Mouse (Mus musculus) heart, postnatal 10 days (tissue): ENCODE measurements around the gene Dse. TPM values are rescaled to one million over a fixed set of nuclear protein-coding genes. Genes with fewer than 3 reads are reported as not detected.
A peak's percentile ranks its signal among the peaks of the same experiment; 100 is the strongest.

Experiments used
- DNase-seq, 2 experiments: peaks; one replicate each; pipeline ENCODE4 v3.0.0; 2021
- intact Hi-C: fragments of 180-260 bp; cut with DNase I; formaldehyde crosslinking; loops from one replicate; pipeline ENCODE4 v1.15.1; 2025
- total RNA-seq, 2 experiments: library from RNA; stranded (reverse); gene quantifications; 2 replicates each; pipeline ENCODE4 v1.2.3; 2021

Gene Dse
- total RNA-seq, 2 experiments from 2014 or later, result 8.6 to 10.0 TPM

DNA sequence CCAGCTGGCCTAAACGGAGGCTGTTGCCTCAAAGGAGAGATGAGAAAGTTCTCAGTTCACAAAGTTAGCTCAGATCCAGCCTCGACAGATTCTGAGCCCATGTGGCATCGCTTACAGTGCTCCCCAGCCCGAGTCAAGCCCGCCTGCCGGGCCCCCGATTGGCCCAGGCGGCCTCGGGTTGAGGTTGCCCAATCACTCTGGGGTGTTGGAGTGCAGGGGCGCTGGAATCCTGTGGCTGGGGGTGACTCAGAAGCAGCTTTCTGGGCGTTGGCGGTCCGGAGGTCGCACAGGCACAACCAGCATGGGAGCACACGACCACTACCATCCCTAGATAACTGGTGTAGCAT, 1.1 kb downstream of the Dse start:
- DNase-seq, result peak; percentile 55 to 68
- intact Hi-C loops, result loop anchor here (2.0 to 5.0 kb wide), 2 partner anchors 74 to 121 kb away; no protein-coding TSS in a partner anchor

DNA sequence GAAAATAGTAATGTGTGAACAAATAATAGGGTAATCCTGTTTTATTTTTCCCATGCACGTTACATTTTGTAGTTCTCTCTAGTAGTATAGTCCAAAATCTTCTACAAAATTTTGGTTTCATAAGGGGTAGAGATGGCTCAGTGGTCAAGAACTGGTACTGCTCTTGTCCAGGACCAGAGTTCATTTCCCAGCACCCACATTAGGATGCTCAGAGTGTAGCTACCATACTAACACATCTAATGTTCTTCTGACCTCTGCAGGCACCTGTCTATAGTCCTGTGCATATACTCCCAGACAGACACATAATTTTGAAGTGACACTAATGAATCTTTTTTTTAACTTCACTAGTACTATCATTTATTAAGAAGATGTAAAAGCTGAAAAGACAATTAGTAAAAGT, 1.7 kb downstream of the Dse start:
- intact Hi-C loops, result loop anchor here (2.0 to 5.0 kb wide), 2 partner anchors 75 to 121 kb away; no protein-coding TSS in a partner anchor
- DNase-seq, result no peak

DNA sequence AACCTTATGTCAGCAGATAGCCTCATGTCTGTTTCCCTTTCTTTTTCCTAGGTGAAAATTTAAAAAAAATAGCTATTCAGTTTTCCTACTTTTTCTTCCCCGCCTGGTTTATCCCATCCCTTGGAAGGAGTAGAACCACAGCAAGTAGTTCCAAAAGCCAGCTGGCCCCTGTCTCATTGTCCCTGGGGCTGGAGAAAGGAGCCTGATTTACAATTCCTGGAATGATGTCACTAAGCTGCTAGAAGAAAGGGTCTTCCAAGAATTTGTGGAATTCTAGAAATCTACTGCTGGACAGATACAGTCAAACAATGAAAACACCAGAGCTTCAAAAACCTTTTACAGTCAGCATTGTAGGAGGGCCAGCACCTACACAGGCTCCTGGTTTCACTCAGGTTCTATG, 6.8 kb downstream of the Dse start:
- DNase-seq, result peak; percentile 64 to 66
- intact Hi-C loops, result no loop called here

DNA sequence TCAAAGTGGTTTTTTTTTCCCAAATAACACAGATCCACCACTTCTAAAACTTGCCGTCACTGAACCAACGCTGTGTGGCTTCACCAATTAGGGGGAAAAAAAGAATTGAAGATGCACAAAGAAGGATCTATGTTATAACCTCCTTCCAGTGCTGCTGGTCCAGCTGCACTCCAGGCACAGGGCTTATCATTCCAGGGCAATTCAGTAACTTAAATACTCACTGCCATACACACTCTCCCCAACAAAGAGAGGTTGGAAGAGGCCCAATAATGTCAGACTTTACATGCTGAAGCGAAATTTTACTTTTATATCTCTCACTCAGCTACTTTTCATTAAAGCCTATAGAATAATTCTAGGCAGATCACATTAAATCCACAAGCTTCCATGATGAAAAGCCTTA, 8.9 kb downstream of the Dse start:
- DNase-seq, result no peak
- intact Hi-C loops, result no loop called here

DNA sequence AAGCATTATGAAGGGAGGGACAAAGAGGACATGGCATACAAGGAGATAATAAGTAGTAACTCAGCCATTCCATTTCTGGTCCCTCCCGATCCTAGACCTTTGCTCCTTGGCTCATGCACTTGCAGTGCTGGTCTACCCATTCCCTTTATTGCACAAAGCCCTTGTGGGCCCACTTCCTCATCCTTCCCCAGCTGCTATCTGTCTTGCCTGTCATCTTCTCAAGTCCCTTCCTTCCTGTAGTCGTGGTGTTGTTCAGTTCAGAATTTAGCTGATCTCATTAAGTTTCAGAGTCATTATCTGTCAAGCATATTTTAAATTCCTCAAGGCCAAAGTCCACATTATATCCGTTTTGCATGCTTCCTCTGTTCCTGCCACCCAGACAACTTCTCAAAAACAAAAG, 9.5 kb downstream of the Dse start:
- intact Hi-C loops, result no loop called here
- peak; percentile 48 to 55 for DNase-seq

DNA sequence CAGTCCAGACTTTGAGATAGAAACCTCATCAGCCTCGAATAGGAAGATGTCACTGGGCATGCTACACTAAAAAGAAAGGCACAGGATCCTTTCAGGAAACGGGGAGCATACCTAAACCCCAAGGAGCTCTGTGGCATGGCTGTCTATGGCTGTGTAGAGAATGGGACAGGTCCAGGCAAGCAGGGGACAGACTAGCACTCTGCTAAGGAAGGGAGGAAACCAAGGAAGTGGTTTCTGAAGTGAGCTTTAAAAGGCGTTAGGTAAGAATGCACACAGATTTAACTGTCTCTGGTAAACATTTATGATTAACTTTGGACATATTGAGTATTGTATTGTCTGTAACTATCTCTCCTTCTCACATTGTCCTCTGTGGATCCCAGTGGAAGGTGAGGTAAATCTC, 10.2 kb downstream of the Dse start:
- DNase-seq, result no peak
- intact Hi-C loops, result no loop called here

DNA sequence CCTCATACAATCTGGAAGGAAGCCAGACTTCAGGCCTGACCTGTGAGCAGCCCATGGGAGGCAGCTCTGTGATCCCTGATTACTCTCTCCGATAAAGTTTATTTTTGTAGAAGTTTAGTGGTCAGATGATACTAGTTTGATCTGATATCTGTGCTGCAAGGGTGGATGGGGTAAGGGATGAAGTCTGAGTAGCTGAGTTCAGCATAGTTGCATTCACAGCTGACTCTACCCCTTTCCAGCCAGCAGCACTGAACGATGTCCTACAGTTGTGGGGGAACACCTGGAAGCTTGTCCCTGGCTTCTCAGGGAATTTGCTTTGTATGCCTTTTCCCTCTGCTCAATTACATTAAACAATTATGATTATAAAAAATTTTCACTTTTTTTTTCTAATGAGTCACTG, 12.6 kb downstream of the Dse start:
- DNase-seq, result no peak
- intact Hi-C loops, result no loop called here

DNA sequence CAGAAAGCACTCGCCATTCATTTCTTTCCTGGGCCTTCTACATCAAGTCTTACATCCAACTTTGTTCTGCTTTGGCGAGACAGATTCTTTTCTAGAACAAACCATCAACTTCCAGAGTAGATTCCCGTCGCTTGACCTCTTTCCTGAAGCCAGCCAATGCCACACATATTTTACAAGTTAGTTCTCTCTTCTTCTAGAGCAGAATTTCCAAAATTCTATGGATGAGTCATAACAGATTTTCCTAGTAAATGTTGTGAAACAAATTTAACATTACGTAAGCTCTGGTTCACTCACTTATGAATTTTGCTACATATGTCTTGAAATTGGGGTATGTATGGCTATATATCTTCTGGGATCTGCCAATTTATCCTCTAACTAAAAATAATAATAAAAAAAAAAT, 13.0 kb downstream of the Dse start:
- intact Hi-C loops, result no loop called here

DNA sequence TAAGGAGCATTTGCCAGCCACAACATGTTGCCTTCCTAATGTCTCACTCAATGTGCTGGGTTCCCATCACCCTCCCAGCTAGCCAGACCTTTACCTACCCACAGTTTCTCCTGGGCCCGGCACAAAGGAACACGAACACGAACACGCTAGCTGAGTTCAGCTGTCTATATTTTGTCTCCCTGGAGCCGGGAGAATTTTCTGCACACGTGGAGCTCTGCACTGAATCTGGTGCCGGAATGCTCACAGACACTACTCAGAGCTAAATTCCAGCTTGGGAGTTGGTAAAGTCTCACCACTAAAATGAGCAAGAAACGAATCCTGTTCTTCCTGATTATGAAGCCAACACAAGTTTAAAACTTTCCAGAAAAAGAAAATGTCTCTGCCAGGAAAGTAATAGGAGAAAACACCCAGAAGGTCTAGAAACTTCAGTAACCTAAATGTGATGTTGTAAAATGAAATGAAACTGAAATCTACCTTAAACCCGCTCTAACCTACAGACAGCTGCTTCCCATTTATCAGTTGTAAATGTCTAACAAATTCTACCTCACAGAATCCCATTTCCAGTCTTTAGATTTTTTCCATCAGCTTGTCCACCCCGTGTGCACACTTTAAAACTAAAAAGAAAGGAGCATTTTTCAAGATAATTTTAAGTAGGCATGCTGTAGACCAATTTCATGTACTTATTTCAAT, 20.8 kb downstream of the Dse start:
- intact Hi-C loops, result no loop called here
- DNase-seq, result no peak

More for the DNA sequence above, 13.0 kb downstream of the Dse start:
- no peak for DNase-seq

DNA sequence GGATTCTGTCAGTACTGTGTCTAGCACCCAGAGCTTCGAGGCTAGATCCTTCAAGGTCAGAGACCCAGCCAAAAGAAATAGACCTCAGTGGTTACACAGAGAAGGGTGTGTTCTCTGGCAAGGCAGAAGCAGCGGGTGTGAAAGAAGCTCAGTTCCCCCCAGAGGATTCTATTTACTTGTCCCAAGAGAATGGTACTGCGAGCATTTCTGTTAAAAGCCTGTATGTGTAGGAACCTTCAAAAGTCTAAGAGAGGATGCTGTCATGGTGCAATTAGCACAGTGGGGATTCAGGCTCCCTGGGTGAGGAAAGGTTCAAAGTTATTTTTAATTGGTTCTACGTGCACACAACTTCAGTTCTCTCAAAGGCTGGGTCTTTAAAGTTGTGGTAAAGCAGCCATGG, 22.0 kb downstream of the Dse start:
- no peak for DNase-seq
- intact Hi-C loops, result no loop called here

DNA sequence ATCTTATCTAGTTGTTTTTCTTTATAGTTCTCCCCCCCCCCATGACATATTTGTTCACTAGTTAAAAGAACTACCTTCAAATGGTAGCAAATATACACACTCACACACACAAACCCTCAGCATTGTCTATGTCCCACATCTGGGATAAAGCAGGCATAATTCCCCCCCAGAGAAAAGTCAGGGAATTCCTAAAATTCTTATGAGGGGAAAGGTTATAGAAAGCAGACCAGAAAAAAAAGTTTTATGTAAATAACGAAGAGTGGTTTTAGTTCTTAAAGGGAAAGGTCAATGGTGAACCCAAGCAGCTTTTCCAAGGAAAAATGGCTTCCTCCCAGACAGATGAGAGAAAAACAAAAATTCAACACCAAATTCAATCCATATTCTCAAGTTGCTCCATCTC, 22.6 kb downstream of the Dse start:
- intact Hi-C loops, result no loop called here
- DNase-seq, result no peak

DNA sequence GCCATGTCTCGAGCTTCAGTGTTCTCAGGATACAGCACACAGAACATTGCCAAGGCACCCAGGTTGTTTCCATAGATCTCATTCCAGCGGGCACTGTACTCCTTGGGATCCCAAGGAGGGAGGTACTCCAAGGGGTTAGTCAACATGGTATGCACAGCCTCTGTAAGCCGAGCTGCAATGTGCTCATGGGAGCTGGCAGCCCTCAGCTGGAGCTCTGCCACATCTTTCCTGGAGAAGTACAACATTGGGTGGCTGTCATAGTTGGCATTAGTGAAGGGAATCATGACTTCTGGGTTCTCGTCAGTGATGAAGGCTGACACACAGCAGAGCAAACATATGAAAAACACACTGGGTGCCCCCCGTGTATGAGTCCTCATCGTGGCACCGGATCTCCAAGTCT, 23.8 kb downstream of the Dse start:
- intact Hi-C loops, result no loop called here
- DNase-seq, result peak; percentile 49 to 51

DNA sequence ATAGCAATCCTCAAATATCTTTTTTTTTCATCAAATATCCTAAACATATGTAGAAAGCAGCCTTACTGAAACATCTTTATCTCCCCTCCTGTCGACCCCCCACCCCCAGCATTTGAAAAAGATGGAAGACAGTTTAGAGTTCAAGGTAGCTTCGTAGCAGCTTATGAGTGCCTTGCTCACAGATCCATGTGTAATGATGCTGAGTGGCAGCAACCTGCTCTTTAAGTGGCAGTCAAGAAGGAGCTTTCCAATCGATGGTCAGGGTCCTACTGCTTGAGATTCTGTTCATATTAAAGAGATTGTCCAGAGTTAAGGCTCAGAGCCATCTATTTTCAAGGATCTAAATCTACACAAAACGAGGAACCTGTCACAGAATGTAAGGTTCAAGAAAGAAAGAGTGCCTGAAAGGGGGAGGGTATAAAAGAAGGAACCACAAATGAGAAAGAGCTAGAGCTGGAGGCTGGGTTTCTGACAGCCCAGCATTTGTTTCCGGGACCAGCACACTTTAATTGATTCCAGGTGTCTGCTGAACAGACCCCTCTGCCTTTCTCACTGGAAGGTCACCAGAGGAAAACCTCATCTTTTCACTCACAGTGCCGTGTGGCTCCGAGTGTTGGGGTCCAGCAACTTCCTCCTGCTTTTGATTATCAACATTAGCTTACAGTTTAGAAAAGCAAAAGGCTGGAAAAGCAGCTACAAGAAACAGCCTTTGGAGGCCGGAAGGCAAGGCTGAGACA, 31.5 kb downstream of the Dse start:
- intact Hi-C loops, result no loop called here
- no peak for DNase-seq

DNA sequence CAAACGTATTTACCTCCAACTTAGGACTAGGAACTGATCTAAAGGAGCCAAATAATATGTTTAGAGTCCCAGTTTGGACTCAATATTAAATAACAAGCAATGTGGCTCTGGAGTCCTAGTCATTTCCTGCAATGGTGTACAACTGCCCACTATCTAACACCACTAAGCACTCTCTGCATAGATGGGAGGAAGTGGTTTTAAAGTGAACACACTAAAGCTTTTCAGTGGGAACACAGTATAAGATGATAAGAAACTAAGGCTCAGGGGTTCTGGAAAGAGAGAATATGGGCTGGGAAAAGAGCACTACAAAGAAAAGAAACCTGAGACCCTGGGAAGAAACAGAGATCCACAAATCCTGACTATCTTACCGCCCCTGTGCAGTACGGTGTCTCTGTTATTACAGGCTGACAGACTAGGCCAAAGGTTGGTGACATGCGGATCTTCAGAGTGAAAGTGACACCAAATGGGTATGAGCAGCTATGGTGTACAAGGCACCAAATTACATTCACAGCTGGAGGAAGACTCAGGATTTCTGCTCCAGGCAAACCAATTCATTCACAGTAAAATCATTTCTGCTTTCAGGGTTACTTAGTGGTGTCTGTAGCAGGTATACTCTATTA, 34.7 kb downstream of the Dse start:
- intact Hi-C loops, result no loop called here
- no peak for DNase-seq

DNA sequence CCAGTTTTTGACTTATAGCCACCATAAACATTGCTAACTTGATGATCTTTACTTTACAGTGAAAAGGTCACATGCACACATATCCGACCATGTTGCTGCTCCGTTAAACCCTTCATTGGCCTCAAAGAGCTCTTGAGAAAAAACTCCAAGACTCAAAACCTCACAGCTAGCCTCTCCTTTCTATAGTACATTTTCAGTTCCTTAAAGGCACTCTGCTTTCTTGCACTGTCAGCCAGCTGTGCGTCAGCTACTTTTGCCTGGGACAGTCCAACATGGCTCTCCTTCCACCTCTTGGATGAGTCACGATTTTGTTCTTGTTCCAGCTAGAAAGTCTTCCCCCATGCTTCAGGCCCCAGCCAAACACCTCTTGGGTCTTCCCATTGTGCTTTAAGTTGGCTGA, 35.9 kb downstream of the Dse start:
- intact Hi-C loops, result no loop called here
- peak; percentile 19 to 26 for DNase-seq

DNA sequence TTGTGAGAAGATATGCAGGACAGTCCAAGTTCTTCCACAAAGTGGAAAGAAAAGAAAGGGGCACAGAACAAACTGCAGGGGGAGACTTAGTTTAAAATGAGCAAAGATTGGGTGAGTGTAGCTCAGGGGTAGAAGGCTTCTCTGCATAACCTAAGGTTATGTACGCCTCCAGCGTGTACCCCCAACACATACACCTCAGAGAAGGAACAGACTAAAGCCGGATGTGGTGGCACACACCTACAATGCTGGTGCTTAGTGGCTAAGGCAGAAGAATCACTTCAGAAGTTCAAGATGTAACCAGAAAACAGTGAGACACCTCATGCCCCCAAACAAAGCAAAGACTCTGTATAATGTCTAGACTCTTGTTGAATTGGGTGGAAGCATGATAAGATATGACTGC, 36.3 kb downstream of the Dse start:
- intact Hi-C loops, result no loop called here
- no peak for DNase-seq

DNA sequence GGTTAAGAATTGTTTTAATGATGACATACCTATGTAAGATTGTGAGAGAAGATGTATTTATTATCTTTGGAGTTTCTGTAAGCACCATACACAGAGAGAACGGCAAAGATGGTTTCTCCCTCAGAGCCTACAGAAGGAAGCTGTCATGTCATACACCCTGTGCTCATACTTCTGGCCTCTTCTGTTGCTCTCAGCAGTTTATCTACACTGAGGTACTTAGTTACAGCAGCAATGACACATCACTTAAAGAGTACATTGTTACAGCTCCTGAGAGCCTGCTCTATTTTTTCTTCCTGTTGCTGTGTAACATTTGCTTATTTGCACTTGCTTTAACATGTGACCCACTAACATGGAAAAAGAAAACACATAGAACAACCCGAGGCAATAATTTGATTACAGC, 40.5 kb downstream of the Dse start:
- intact Hi-C loops, result no loop called here
- DNase-seq, result no peak

DNA sequence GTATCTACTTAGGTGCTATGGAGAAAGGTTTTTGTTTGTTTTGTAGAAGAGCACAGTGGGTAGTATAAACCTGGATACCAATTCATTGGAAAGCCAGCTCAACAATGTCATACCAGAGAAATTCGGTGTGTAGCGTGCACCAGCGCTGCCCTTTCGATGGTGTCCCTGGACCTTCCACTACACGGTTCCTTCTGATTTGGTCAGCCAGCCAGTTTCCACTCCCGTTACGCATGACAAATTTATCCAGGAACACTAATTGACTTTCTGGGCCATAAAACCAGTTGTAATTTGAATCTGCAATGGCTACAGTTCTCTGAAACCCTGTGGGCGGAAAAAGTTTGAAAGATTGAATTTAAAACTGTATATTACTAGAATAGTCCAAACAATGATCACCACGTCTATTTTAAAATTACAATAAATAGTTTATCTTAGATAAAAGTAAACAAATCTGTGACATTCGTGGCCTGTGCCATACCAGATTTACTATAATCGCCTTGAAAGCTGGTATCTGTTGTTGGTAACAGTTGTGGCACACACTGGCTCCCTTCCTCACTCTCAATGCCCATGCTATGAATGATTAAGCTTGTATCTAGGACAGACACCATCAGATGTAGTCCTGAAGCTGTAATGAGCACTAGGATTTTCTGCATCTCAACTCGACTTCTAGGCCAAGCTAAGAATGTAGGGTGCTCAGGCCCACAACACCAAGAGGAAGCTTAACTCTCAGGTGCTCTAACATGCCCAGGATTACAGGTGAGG, 51.5 kb downstream of the Dse start:
- no peak for DNase-seq
- intact Hi-C loops, result no loop called here

DNA sequence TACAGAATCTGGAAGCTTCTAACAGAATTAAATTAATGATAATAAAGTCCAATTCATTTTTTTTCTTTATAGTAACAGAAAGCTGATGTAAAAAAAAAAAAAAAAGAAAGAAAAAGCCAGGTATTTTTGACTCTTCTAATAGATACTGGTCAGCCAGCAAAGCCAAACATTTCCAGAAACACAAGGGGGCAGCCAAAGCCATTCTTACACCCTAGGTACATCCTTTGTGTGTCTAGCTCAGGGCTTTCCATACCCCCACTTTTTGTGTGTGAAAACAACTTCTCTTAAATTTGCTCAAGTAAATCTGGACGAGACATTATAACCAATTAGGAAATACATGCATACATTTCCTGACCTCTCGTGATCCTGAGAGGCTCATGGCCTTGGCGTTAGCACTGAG, 55.7 kb downstream of the Dse start:
- DNase-seq, result peak; percentile 35 to 45
- intact Hi-C loops, result loop anchor here (5.0 kb wide), 2 partner anchors 130 to 175 kb away; partner anchors contain the start of gene Tspyl1

DNA sequence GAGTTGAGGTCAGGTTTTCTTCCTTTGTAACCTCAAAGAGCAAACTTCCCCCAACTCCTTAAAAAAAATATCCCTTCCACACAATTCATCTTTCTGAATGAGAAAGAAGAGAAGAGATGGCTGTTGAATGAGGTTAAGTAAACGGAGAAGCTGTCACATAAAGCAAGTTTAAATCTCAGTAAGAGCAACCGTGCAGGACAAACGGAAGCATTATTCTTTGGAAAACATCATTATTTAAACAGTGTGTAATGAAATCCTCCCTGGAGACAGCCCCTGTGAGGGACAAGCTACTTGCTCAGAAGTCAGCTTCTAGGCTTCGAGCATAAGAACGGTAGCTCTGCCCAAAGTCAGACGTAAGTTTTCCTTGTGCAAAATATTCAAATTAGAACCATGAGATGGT, 57.1 kb downstream of the Dse start:
- DNase-seq, result no peak
- intact Hi-C loops, result loop anchor here (5.0 kb wide), 2 partner anchors 132 to 177 kb away; partner anchors contain the start of gene Tspyl1

DNA sequence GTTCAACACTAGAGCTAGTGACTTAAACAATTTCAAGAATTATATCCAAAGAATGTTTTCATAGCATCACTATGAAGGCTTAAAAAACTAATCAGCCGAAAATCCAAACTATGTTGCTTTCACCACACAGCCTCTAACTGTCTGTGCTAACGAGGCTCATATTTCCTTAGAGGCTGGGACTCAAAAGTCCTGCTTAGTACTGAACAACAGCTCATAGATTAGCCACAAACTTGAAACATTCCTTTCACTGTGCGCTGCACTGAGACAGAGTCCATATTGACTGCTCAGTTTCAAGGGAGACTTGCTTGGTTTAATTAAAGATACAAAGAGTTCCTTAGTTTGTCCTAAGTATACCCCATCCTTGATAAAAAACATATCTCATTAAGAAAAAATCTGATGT, 57.7 kb downstream of the Dse start:
- DNase-seq, result no peak
- intact Hi-C loops, result loop anchor here (5.0 kb wide), 2 partner anchors 133 to 178 kb away; partner anchors contain the start of gene Tspyl1
